Mouse (Mus musculus): ENCODE results near the gene Cldn10.

- no peak for TF ChIP-seq CTCF (IDR thresholded peaks at IDR 0.05)
- no peak for TF ChIP-seq EP300 (IDR thresholded peaks at IDR 0.05)
Measured at GRCm38 (mm10) chr14:118756566-118756965, 31.1 kb upstream of the Cldn10 start.

All from lung, postnatal 0 days (tissue).